Mouse (Mus musculus) G1E (cell line): ENCODE measurements at regions not wholly inside any gene's neighbourhood (a gene's known extent, or its start where the extent isn't known, plus 50 kb on each side); places are given as distances from the start of the nearest gene placed in this dataset.

Experiments used
- ATAC-seq: 2 replicates; pipeline ENCODE4 v1.8.0; 2016; ENCODE audit warnings: mild to moderate bottlenecking; ENCODE audit not compliant: insufficient number of reproducible peaks, poor library complexity, low FRiP score, severe bottlenecking; ENCODE audit errors: extremely low read depth
- DNase-seq: peaks from one replicate; pipeline ENCODE4 v3.0.0; 2012; ENCODE audit warnings: low spot score
- H3K27me3 ChIP-seq: 2 replicates; pipeline ENCODE4 v1.6.1; 2012; ENCODE audit warnings: mild to moderate bottlenecking, low read length, inconsistent platforms; ENCODE audit not compliant: insufficient read depth
- H3K36me3 ChIP-seq: replicated peaks from 2 replicates; pipeline ENCODE3; 2012; ENCODE audit warnings: mild to moderate bottlenecking, inconsistent platforms
- H3K4me1 ChIP-seq: 2 replicates; pipeline ENCODE4 v1.6.1; 2012; ENCODE audit warnings: low read depth, low read length, inconsistent platforms, mixed read lengths; ENCODE audit not compliant: insufficient read depth
- H3K4me3 ChIP-seq: 2 replicates; pipeline ENCODE4 v1.5.1; 2012; ENCODE audit warnings: low read depth, mild to moderate bottlenecking, inconsistent platforms, low read length, moderate library complexity, mixed read lengths
- H3K9me3 ChIP-seq: replicated peaks from 2 replicates; pipeline ENCODE4 v1.6.1; 2012; ENCODE audit warnings: inconsistent platforms
- CTCF ChIP-seq: IDR thresholded peaks from 2 replicates; pipeline ENCODE4 v1.5.1; 2012; ENCODE audit warnings: low read depth, low read length, inconsistent platforms, mixed read lengths
- GATA1 ChIP-seq: IDR thresholded peaks from 2 replicates; pipeline ENCODE4 v1.6.1; 2012; ENCODE audit warnings: borderline replicate concordance, low read length, inconsistent platforms, mixed read lengths
- GATA2 ChIP-seq: IDR thresholded peaks from 2 replicates; pipeline ENCODE4 v1.6.1; 2012; ENCODE audit warnings: low read depth, low read length, inconsistent platforms, borderline replicate concordance
- POLR2AphosphoS5 ChIP-seq: IDR thresholded peaks from 2 replicates; pipeline ENCODE4 v1.6.1; 2012; ENCODE audit warnings: low read depth, low read length, inconsistent platforms; ENCODE audit not compliant: insufficient replicate concordance
- TAL1 ChIP-seq: conservative IDR thresholded peaks from 2 replicates; pipeline ENCODE4 v1.6.1; 2012; ENCODE audit warnings: low read depth, low read length, inconsistent platforms, mixed read lengths

DNA sequence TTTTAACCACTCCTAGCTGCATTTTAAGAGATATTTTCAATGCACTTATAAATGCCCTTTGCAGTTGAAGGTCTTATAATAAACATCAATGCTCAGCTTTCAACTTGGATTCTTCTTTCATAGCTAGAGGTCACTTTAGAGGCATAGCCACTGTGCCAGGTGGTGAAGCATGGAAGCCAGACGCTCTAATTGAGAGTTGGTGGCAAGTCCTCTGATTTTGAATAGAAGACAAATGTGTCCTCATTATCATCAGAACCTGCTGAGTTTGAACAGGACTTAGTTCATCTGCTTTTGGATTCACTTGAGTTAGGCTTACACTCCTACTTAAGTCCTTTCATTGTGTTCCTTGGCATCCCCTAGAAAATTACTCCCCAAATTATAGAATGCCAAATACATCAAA is 459.0 kb upstream of the Gcfc2 start:
- TF ChIP-seq POLR2AphosphoS5 (no peak), TAL1 (no peak), GATA1 (no peak), GATA2 (no peak), CTCF (no peak)
- Histone ChIP-seq H3K9me3 (no peaks in the 10 kb centered on the region; the same call in none of the 2 replicates), H3K36me3 (no peaks in the 10 kb centered on the region), H3K4me1 (no peaks in the 10 kb centered on the region), H3K4me3 (no peak overlapping the region), H3K27me3 (no peaks in the 10 kb centered on the region)
- ATAC-seq (no peak), DNase-seq (no peak)

- Histone ChIP-seq H3K36me3 (no peaks in the 10 kb centered on the region), H3K27me3 (no peaks in the 10 kb centered on the region), H3K4me3 (no peak overlapping the region), H3K4me1 (no peaks in the 10 kb centered on the region), H3K9me3 (no peaks in the 10 kb centered on the region; the same call in 1 of the 2 replicates)
- no peak for DNase-seq
- ATAC-seq: no peak
- TF ChIP-seq POLR2AphosphoS5 (no peak), CTCF (no peak), TAL1 (no peak), GATA1 (no peak), GATA2 (no peak)
Measured at GRCm38 (mm10) chr6:81466536-81466935, 456.9 kb upstream of the Gcfc2 start.

DNA sequence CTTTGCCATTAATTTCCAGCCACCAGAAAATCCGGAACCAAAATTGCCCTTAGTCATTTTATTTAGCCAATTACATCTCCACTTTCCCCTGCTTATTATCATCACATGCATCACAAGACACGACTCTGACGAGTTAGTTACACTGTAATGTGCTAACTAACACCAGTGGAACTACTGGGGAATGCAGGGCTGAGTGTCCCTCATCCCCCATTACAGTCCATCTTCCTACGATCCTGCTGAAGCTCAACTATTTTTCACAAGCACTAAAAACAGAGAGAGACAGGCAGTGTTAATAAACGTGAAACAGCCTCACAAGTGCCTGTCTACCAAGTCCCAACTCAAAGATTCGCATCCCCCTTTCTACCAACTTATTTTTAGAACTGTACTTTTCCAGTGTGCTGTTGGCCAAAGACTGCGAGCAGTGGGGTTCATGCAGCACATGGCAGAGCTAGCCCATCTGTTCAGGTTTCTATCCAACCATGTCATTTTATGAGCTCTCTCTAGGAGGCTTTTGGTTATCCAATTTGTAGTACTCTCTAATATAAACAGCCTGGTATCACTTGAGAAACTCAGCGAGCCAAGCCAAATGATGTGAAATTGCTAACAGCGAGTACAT is 452.0 kb upstream of the Gcfc2 start:
- ATAC-seq (no peak), DNase-seq (no peak)
- H3K9me3 ChIP-seq: 0 out of 2 replicates have a peak, but pooled peaks cover 3% of the 10 kb centered on the region

DNA sequence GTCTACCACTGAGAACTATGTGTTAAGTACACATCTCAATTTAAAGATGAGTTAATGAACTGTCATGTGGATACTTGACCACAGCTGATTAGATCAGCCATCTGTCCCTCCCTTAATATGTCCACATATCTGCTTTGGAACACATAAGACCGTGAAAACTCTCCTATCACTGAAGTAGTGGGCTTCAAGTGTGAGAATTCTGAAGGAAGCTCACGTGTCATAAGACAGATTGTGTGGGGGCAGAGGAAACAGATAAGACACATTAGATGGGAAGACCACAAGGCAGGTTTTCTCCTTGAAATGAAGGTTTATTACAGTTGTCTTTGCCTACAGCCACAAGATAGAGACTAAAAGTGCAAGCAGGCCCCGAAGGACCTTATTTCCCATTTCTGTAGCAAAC is 451.0 kb upstream of the Gcfc2 start:
- Histone ChIP-seq H3K9me3 (0 out of 2 replicates have a peak, but pooled peaks cover 3% of the 10 kb centered on the region), H3K27me3 (no peaks in the 10 kb centered on the region), H3K4me1 (no peaks in the 10 kb centered on the region), H3K36me3 (no peaks in the 10 kb centered on the region), H3K4me3 (no peak overlapping the region)
- DNase-seq: no peak
- TF ChIP-seq POLR2AphosphoS5 (no peak), GATA2 (no peak), TAL1 (no peak), CTCF (no peak), GATA1 (no peak)
- ATAC-seq: no peak

More for the DNA sequence above, 452.0 kb upstream of the Gcfc2 start:
- no peaks in the 10 kb centered on the region for H3K4me1 ChIP-seq
- no peak for TF ChIP-seq GATA2
- no peak for TF ChIP-seq TAL1
- no peak for TF ChIP-seq GATA1
- TF ChIP-seq CTCF: no peak
- TF ChIP-seq POLR2AphosphoS5: no peak
- H3K36me3 ChIP-seq: no peaks in the 10 kb centered on the region
- no peak overlapping the region for H3K4me3 ChIP-seq
- H3K27me3 ChIP-seq: no peaks in the 10 kb centered on the region

DNA sequence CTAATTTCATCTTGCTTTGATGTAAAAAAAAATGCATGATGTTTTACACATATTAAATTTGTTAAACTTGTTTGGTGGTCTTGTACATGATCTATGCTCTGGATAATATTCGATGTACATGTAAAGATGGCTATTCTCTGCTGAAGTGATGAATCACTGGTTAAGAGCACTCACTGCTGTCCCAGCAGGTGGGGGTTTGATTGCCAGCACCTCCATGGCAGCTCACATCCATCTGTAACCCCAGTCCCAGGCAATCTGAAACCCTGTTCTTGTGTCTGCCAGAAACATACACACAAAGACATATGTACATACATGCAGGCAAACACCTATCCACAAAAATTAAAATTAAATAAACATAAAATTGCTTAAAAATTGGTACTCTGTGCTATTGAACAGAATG is 448.7 kb upstream of the Gcfc2 start:
- TF ChIP-seq POLR2AphosphoS5: no peak
- TF ChIP-seq CTCF: no peak
- TF ChIP-seq GATA2: no peak
- TF ChIP-seq GATA1: no peak
- TF ChIP-seq TAL1: no peak
- no peak for ATAC-seq
- no peak for DNase-seq
- Histone ChIP-seq H3K9me3 (0 out of 2 replicates have a peak, but pooled peaks cover 3% of the 10 kb centered on the region), H3K4me1 (no peaks in the 10 kb centered on the region), H3K4me3 (no peak overlapping the region), H3K27me3 (no peaks in the 10 kb centered on the region), H3K36me3 (no peaks in the 10 kb centered on the region)

DNA sequence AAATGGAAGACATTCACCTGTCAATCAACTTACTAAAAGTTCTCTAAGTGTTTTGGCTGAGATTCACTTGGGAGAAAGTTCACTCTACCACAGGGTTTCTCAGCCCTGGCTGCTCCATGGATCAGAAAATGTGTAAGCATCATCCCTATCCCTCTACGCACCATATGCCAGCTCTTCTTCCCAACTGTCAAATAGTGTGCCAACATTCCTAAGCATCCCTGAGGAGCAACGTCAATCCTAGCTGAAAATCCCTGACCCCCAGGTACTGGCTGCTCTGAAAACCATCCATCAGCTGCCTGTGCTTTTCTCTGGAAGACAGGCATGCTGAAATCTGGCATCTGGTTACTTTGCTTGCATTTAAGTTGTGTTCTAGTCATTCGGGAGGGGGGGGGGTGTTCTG is 436.5 kb upstream of the Gcfc2 start:
- no peak for TF ChIP-seq GATA1
- no peak for TF ChIP-seq CTCF
- no peak for TF ChIP-seq GATA2
- no peak for TF ChIP-seq POLR2AphosphoS5
- no peak for TF ChIP-seq TAL1
- no peak for DNase-seq
- no peaks in the 10 kb centered on the region; the same call in none of the 2 replicates for H3K9me3 ChIP-seq
- no peaks in the 10 kb centered on the region for H3K4me1 ChIP-seq
- ATAC-seq: no peak
- H3K4me3 ChIP-seq: no peak overlapping the region
- no peaks in the 10 kb centered on the region for H3K36me3 ChIP-seq
- no peaks in the 10 kb centered on the region for H3K27me3 ChIP-seq

DNA sequence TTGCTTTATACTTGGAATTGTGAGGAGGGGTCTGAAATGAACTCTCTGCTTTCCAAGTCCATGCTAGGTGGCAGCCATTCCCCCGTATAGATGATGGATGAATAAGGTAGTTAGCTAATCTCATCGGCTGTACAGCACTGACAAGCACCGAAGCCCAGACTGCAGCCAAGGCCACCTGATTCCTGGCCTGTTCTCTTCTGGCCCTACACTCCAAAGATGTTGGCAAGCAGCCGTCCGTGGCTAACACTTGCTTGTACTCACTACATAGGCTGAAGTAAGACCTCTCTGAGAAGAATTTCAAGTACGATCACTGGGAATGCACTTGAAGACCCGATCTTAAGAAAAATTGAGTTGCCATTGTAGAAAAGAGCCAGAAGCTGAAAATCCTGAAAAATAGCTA is 427.2 kb upstream of the Gcfc2 start:
- H3K4me3 ChIP-seq: no peak overlapping the region
- H3K4me1 ChIP-seq: no peaks in the 10 kb centered on the region
- ATAC-seq: no peak
- no peaks in the 10 kb centered on the region for H3K36me3 ChIP-seq
- no peaks in the 10 kb centered on the region for H3K27me3 ChIP-seq
- DNase-seq: no peak
- TF ChIP-seq POLR2AphosphoS5: no peak
- TF ChIP-seq TAL1: no peak
- TF ChIP-seq GATA2: no peak
- TF ChIP-seq GATA1: no peak
- no peak for TF ChIP-seq CTCF
- peaks cover 4% of the 10 kb centered on the region; the same call in 1 of the 2 replicates for H3K9me3 ChIP-seq
